Mouse (Mus musculus) lung, adult 2 months (tissue): ENCODE data around the gene Tmem170.

ENCODE experiments used
- CTCF ChIP-seq: fragments of 200-500 bp; IDR thresholded peaks from 2 replicates; pipeline ENCODE4 v1.5.1; 2011; ENCODE audit warnings: mild to moderate bottlenecking, low read length, control low read depth; ENCODE audit not compliant: insufficient read depth
- POLR2A ChIP-seq: fragments of 200-500 bp; IDR thresholded peaks from 2 replicates; pipeline ENCODE4 v1.6.1; 2011; ENCODE audit warnings: low read depth, mild to moderate bottlenecking, control low read depth, low read length, borderline replicate concordance; ENCODE audit errors: extremely low read depth

DNA sequence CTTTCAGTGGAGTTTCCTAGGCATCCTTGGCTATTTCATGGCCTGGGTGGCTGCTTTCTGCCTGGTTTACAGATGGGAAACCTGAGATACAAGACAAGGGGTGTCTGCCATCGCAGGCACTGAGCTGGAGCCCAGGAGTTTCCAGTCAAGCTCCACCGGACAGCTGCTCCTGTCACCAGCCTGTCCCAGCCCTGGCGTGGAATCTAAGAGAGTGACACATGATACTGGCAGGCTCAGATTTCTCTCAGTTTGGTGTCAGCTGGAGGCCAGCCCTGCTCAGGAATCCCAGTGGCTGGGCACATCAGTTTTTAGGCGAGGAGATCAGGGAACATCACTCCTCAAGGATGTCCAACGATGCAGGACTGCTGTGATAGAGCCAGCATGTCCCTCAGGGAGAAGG, 25.5 kb upstream of the Tmem170 start:
- TF ChIP-seq CTCF (no peak), POLR2A (no peak)
